Mouse (Mus musculus) mesoderm, embryonic 11.5 days (tissue): ENCODE results near the gene Cyyr1.
"Not testable (repeated sequence)": the region's sequence is repeated elsewhere in the genome, so short reads cannot be mapped to it uniquely, and the experiment has no call there.

ENCODE experiments used
- DNase-seq: peaks from one replicate; pipeline ENCODE4 v3.0.0-alpha.2; 2012; ENCODE audit warnings: low read depth, low spot score

Gene Cyyr1

DNA sequence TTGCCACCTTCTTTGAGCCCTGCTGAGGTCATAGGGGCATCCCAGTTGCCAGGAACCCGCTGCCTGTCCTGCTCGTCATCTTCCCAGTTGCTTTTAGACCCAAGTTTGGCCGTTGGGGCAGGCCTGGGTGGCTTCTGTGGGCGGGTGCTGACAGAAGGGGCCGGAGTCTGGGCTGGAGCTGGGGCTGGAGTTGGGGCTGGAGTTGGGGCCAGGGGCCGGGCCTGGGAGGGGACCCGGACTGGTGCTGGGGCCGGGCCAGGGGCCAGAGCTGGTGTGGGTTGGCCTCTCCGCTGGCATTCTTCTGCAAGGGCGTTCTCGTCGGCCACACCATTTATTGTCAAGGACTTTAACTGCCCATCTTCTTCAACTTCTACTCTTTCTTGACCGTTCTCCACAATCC, at the start of gene Cyyr1:
Gene Cyyr1, minus strand, starts transcription at position 101 of the 400 bp plus-strand sequence.
- DNase-seq, result not testable (repeated sequence)

- DNase-seq, result peak; percentile 6
Measured at GRCm38 (mm10) chr16:85588844-85589243, 35.6 kb upstream of the Cyyr1 start.

GRCm38 (mm10) chr16:85587573-85588226, 34.5 kb upstream of the Cyyr1 start:
- no peak for DNase-seq

GRCm38 (mm10) chr16:85566474-85566873, 13.3 kb upstream of the Cyyr1 start:
- DNase-seq, result no peak

GRCm38 (mm10) chr16:85553838-85554237, 641 bp upstream of the Cyyr1 start:
- no peak for DNase-seq

DNA sequence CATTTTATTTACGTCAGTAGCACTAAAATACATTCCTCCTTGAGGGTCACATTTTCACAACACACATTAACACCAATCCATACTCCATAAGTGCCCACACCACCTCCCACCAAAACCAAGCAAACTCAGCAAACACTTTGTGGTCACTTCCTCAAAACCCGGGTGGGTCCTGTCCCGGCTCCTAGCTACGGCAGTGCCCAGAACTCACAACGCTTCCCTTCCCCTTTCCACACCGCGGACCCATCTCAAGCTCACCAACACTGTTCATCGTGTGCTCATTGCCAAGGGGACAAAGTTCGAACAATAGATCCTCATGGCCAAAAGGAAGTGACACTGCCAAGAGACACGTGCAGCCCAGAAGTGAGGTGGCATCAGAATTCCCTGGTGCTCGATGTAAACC, 1.2 kb downstream of the Cyyr1 start:
- DNase-seq, result not testable (repeated sequence)

DNA sequence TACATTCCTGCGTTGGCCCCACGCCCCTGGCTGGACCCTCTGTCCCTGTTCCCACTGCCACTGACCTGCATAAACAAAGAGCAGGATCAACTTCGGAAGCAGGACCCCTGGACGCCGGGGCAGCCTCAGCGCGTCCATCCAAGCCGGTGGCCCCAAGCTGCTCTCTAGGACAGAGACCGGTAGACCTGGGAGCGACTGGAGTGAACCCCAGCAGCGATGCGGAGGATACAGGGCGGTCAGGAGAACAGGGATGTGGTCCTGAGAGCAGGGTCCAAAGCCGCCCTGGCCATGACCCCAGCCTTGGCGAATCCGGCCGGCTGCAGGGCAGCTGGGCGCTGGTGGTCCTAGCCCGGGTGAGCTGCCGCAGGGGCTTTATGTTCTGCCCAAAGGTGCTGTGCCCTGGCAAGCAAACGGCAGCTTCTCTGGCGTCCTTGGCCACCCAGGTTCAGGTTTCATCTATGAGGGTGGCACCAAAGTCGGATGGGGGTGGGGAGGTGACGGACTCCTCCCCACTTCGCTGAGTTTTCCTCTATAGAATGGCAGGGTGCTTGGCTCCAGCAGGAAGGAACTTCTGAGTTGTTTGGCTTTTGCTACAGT, 3.1 kb downstream of the Cyyr1 start:
- peak; percentile 35 for DNase-seq

- DNase-seq, result no peak
Measured at GRCm38 (mm10) chr16:85546519-85546918, 6.7 kb downstream of the Cyyr1 start.

DNA sequence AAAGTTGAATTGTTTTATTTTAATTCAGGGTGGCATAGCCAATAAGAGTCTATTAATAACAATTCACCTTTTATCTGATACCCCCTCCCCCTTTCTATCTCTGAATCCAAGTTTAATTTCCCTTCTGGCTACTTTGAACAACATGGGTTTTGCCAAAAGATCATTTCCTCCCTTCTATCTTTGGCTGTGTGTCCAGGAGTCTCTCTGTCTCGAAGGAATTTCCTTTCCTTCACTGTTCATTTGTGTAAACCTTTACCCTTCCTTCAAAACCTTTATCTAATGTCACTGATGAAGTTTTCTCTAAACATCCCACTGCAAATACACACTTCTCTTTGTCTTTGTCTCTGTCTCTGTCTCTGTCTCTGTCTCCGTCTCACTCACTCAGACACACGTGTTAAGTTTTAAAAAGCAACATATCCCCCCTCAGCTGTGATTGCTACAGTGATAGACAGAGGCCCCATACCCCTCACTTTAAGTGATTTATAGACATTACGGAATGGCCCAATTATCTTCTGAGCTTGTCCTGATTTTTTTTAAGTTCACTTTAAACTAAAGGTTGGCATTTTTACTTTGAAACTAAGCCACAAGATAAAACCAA, 11.4 kb downstream of the Cyyr1 start:
- DNase-seq, result no peak

- no peak for DNase-seq
Measured at GRCm38 (mm10) chr16:85541023-85541422, 12.2 kb downstream of the Cyyr1 start.

- DNase-seq, result no peak
Measured at GRCm38 (mm10) chr16:85538367-85538766, 14.8 kb downstream of the Cyyr1 start.

- no peak for DNase-seq
Measured at GRCm38 (mm10) chr16:85536075-85536474, 17.1 kb downstream of the Cyyr1 start.

DNA sequence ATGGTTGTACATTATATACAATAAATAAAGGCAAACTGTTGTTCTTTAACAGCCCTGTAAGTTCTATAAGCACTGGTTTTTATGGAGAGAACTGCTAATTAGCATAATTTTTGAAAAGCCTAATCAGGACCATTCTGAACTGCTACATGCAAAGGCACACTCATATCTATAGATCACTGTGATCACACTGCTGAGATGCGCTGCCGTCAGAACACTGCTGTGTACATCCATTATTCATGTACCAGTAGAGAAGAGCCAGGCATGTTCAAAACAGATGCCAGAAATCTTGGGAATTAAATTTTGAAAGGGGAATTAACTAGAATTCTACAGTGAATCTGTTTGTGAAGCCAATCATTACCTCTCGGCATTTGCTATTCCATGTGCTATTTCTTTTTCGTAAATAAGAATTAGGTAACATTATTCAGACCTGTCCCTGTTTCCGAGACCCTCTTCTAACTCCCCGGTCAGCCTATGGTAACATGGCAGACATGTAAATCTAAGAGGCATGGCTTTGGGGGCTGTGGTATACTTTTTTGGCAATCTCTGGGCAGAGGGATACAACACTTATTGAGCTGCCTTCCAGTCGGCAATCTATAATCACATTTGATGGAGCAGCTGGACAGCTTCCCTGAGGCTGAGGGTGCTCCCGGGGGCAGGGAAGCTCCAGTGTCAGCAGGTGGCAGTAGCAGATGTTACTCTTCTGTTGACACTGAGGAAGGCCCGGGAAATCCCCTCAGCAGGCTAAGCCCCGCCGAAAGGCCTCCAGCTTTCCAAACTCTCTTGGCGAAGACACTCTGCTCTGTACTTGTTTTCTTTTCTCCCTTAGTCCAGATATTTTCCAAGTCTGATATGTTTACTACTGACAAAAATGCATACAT, 25.2 kb downstream of the Cyyr1 start:
- DNase-seq, result peak; percentile 30

DNA sequence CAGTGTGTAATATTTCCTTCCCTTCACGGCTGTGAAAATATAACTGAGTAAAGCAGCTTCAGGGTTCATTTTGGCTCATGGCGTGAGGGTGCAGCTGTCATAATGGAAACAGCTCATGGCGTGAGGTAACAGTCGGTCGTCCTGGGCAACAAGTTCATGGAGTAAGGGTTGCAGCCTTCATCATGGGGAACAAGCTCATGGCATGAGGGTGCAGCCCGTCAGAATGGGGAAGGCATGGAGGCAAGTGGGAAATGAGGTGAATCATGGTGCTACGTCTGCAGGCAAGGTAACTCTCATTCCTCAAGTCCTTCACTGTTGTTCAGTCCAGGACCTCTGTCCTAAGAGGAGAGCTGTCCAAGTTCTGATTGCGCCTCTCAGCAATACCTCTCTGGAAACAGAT, 28.6 kb downstream of the Cyyr1 start:
- DNase-seq, result no peak

DNA sequence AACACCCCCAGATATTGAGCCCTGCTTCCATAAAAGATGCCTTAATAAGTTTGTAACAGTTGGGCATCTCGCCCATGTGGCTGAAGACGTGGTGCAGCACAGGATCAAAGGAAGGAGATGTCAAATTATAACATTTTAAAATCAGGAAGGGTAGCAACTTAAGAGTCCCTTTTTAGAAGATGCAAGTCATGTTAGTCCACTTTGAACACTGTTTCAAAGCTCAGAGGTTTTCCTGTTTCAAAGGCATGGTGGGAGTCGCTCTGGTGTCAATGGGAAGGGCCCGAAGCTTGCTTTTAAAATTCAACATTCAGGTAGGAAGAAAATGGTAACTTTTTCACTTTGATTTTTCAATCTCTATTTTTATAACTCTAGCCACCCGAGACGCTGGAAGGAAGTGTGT, 45.9 kb downstream of the Cyyr1 start:
- DNase-seq, result no peak

DNA sequence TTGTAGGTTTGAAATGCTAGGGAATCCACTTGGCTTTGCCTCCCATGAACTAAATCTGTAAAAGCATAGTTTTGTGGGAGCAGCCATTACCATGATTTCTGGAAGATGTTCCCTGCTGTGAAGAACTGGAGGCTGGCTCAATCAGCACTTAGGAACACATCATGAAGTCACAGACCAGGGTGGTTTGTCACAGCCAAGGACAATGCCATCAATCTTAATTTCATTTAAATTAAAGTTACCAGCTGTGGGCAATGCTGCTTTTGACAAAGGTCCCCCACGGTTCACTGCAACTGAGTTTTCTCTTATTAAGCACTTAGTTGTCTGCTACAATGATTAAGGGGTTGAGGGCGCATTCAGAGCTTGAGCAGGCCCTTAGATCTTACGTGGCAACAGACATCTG, 48.1 kb downstream of the Cyyr1 start:
- DNase-seq, result peak; percentile 67

DNA sequence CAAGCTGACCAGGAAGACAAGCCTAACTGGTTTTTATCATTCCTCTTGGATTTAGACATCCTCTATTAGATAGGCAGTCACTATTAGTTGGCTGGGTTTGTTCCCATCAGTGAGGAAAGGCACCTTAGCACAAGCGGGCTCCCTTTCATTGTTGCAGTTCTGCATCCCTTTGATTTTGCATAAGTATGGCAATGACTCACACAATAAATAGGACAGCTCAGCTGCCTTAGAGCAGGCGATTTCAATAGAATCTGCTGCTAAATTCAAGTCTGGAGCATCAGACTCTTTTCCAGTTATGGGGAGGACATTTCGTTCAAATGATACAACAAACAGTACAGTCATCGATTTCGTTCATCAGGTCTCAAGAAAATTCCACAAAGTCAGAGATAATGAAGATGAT, 49.8 kb downstream of the Cyyr1 start:
- DNase-seq, result no peak

- no peak for DNase-seq
Measured at GRCm38 (mm10) chr16:85495837-85496236, 57.4 kb downstream of the Cyyr1 start.

DNA sequence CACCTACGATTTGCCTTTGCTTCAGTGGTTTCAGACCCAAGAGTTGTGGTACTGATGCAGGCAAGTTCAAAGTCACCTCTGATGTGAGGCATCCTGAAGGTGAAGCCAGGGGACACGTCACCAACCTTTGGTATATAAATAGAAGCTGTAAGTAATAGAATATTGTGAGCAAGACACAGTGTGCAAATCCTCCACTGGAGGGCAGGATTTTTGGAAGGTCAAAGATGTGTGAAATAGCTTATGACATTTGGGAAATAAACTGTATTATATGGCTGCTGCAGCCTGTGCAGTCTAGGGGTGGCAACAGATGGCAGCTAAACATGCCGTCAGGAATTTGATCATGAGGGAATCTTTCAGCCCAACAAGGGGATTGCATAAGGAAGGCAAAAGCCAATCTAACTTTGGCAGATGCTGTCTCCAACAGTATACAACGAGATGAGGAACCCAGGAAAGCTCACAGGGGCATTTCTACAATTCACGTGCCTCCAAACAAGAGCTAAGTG, 65.0 kb downstream of the Cyyr1 start:
- no peak for DNase-seq

DNA sequence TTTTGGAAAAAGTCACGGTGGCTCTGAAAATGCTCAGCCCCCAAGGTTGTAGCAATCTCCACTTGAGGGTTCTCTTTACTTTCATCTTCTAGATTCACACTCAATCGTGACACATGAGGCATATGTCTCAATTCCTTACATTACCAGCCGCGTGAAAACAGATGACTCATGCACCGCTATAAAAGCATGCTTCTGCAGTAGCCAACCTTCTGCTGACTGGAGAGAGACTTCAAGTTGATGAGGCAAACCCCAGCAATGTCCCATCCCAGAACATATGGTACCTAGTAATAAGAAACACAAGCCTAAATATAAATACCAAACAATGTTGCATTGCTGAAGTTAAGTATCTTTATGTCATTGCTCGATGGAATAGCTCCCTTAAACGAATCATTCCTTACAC, 65.9 kb downstream of the Cyyr1 start:
- no peak for DNase-seq

GRCm38 (mm10) chr16:85484557-85484956, 68.6 kb downstream of the Cyyr1 start:
- DNase-seq, result no peak

- peak; percentile 26 for DNase-seq
Measured at GRCm38 (mm10) chr16:85474552-85475071, 78.6 kb downstream of the Cyyr1 start.
